Mouse (Mus musculus): ENCODE data around the gene Scly. TPM values are rescaled to one million over a fixed set of nuclear protein-coding genes. Genes with fewer than 3 reads are reported as not detected.

Scly gene
- polyA plus RNA-seq, 1 experiment from 2014 or later, result 16.9 TPM

DNA sequence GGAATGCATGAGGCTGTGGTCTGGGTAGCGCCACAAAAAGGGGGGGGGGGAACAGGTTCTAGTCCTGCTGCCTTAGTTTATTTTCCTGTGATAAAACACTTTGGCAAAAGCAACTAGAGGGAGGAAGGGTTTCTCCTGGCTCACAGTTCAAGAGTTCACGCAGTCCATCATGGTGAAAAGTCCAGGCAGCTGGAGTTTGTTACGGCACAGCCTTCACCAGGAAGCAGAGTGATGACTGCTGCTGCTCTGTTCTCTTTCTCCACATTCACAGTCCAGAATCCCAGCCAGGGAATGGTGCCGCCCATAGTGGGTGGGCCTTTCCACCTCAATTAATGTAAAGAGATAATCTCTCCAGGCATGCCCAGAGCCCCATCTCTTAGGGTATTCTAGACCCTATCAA lies 14.1 kb downstream of the Scly start:
- no peak overlapping the region for H3K4me3 ChIP-seq (ENCODE audit: low read depth, low read length)
- no peak for DNase-seq (ENCODE audit: low spot score)
- 78% methylated on average over 4 of the region's 4 CpGs for WGBS

GRCm38 (mm10) chr1:91313251-91313650 lies 15.1 kb downstream of the Scly start:
- Histone ChIP-seq H3K9ac (ENCODE audit: low read length) (0 out of 2 replicates have a peak overlapping the region, but pooled peaks have one; percentile 5), H3K4me1 (replicated peaks; ENCODE audit: control insufficient read depth, insufficient read depth, low read length) (peaks cover 11% of the 10 kb centered on the region; the same call in 1 of the 2 replicates), H3K27ac (ENCODE audit: low read depth) (peak overlapping the region; percentile 67; the same call in 1 of the 2 replicates), H3K4me3 (ENCODE audit: low read depth, low read length) (no peak overlapping the region), H3K36me3 (ENCODE audit: control insufficient read depth, insufficient read depth, low read length) (peaks cover 23% of the 10 kb centered on the region), H3K9me3 (ENCODE audit: control insufficient read depth, low read length) (no peaks in the 10 kb centered on the region), H3K27me3 (replicated peaks; ENCODE audit: control insufficient read depth, insufficient read depth, low read length) (no peaks in the 10 kb centered on the region), H3K4me2 (ENCODE audit: low read length) (peak overlapping the region; percentile 11; the same call in 1 of the 2 replicates)
- DNase-seq (ENCODE audit: low spot score), result no peak
- 0 out of 2 replicates have a peak, but pooled peaks have one; percentile 3 for ATAC-seq (replicated peaks; ENCODE audit: low FRiP score, low TSS enrichment, low read depth)
- WGBS, result 34% methylated on average over 5 of the region's 5 CpGs

More for the DNA sequence above, 14.1 kb downstream of the Scly start:
- Histone ChIP-seq H3K36me3 (ENCODE audit: control insufficient read depth, insufficient read depth, low read length) (peaks cover 33% of the 10 kb centered on the region), H3K4me2 (ENCODE audit: low read length) (no peak overlapping the region), H3K4me1 (replicated peaks; ENCODE audit: control insufficient read depth, insufficient read depth, low read length) (peaks cover 11% of the 10 kb centered on the region; the same call in 1 of the 2 replicates), H3K9me3 (ENCODE audit: control insufficient read depth, low read length) (no peaks in the 10 kb centered on the region), H3K27me3 (replicated peaks; ENCODE audit: control insufficient read depth, insufficient read depth, low read length) (no peaks in the 10 kb centered on the region), H3K9ac (ENCODE audit: low read length) (no peak overlapping the region), H3K27ac (ENCODE audit: low read depth) (0 out of 2 replicates have a peak overlapping the region, but pooled peaks have one; percentile 67)
- ATAC-seq (replicated peaks; ENCODE audit: low FRiP score, low TSS enrichment, low read depth), result no peak

DNA sequence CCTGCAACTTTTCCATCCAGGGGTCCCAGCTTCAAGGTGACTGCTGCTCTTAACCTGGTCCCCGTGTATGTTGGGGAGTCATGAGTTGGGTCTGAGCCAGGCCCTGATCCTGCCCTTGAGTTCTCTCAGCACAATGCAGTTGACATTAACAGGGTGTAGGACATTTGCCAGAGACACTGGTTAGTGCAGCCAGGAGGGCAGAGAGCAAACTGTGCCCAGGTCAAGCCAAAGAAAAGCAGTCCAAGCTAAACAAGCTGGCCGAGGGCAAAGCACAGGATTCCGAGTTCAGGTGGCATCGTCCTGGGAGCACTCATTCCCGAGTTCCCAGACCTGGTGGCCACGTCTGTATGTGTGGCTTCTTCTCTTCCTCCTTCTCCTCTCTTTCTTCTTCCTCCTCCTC lies 19.5 kb downstream of the Scly start:
- Histone ChIP-seq H3K36me3 (ENCODE audit: control insufficient read depth, insufficient read depth, low read length) (no peaks in the 10 kb centered on the region), H3K4me1 (replicated peaks; ENCODE audit: control insufficient read depth, insufficient read depth, low read length) (peaks cover 11% of the 10 kb centered on the region; the same call in 1 of the 2 replicates), H3K9ac (ENCODE audit: low read length) (no peak overlapping the region), H3K4me2 (ENCODE audit: low read length) (no peak overlapping the region), H3K27ac (ENCODE audit: low read depth) (no peak overlapping the region), H3K27me3 (replicated peaks; ENCODE audit: control insufficient read depth, insufficient read depth, low read length) (no peaks in the 10 kb centered on the region), H3K9me3 (ENCODE audit: control insufficient read depth, low read length) (no peaks in the 10 kb centered on the region), H3K4me3 (ENCODE audit: low read depth, low read length) (no peak overlapping the region)
- no peak for ATAC-seq (replicated peaks; ENCODE audit: low FRiP score, low TSS enrichment, low read depth)
- DNase-seq (ENCODE audit: low spot score), result no peak
- WGBS, result 76% methylated on average over 6 of the region's 6 CpGs

GRCm38 (mm10) chr1:91321760-91322438 lies 23.8 kb downstream of the Scly start, which contains the start of gene Espnl:
Gene Espnl, plus strand, starts transcription at chr1:91322075.
- H3K4me1 ChIP-seq (replicated peaks; ENCODE audit: control insufficient read depth, insufficient read depth, low read length), result no peaks in the 10 kb centered on the region
- no peaks in the 10 kb centered on the region for H3K36me3 ChIP-seq (ENCODE audit: control insufficient read depth, insufficient read depth, low read length)
- H3K9me3 ChIP-seq (ENCODE audit: control insufficient read depth, low read length), result no peaks in the 10 kb centered on the region
- H3K4me3 ChIP-seq (ENCODE audit: low read depth, low read length), result no peak within 1 kb of the TSS
- H3K4me2 ChIP-seq (ENCODE audit: low read length), result no peak within 1 kb of the TSS
- no peak within 1 kb of the TSS for H3K9ac ChIP-seq (ENCODE audit: low read length)
- H3K27ac ChIP-seq (ENCODE audit: low read depth), result no peak within 1 kb of the TSS
- no peak for ATAC-seq (replicated peaks; ENCODE audit: low FRiP score, low TSS enrichment, low read depth)
- no peak for DNase-seq (ENCODE audit: low spot score)
- WGBS, result 65% methylated on average over 19 of the region's 19 CpGs
- H3K27me3 ChIP-seq (replicated peaks; ENCODE audit: control insufficient read depth, insufficient read depth, low read length), result no peaks in the 10 kb centered on the region

- H3K36me3 ChIP-seq (ENCODE audit: control insufficient read depth, insufficient read depth, low read length), result no peaks in the 10 kb centered on the region
- no peak for ATAC-seq (replicated peaks; ENCODE audit: low FRiP score, low TSS enrichment, low read depth)
- no peak overlapping the region for H3K4me2 ChIP-seq (ENCODE audit: low read length)
- no peak overlapping the region for H3K4me3 ChIP-seq (ENCODE audit: low read depth, low read length)
- H3K4me1 ChIP-seq (replicated peaks; ENCODE audit: control insufficient read depth, insufficient read depth, low read length), result no peaks in the 10 kb centered on the region; the same call in 1 of the 2 replicates
- 85% methylated on average over 2 of the region's 2 CpGs for WGBS
- no peak overlapping the region for H3K9ac ChIP-seq (ENCODE audit: low read length)
- DNase-seq (ENCODE audit: low spot score), result no peak
- H3K9me3 ChIP-seq (ENCODE audit: control insufficient read depth, low read length), result no peaks in the 10 kb centered on the region
- no peaks in the 10 kb centered on the region for H3K27me3 ChIP-seq (replicated peaks; ENCODE audit: control insufficient read depth, insufficient read depth, low read length)
- no peak overlapping the region for H3K27ac ChIP-seq (ENCODE audit: low read depth)
These were observed 26.5 kb downstream of the Scly start for GRCm38 (mm10) chr1:91324646-91325045.

- no peak overlapping the region for H3K4me2 ChIP-seq (ENCODE audit: low read length)
- no peak for DNase-seq (ENCODE audit: low spot score)
- no peak overlapping the region for H3K4me3 ChIP-seq (ENCODE audit: low read depth, low read length)
- 71% methylated on average over 4 of the region's 4 CpGs for WGBS
- no peak overlapping the region for H3K27ac ChIP-seq (ENCODE audit: low read depth)
- no peaks in the 10 kb centered on the region for H3K27me3 ChIP-seq (replicated peaks; ENCODE audit: control insufficient read depth, insufficient read depth, low read length)
- H3K4me1 ChIP-seq (replicated peaks; ENCODE audit: control insufficient read depth, insufficient read depth, low read length), result no peaks in the 10 kb centered on the region; the same call in 1 of the 2 replicates
- no peaks in the 10 kb centered on the region for H3K36me3 ChIP-seq (ENCODE audit: control insufficient read depth, insufficient read depth, low read length)
- no peak for ATAC-seq (replicated peaks; ENCODE audit: low FRiP score, low TSS enrichment, low read depth)
- no peaks in the 10 kb centered on the region for H3K9me3 ChIP-seq (ENCODE audit: control insufficient read depth, low read length)
- no peak overlapping the region for H3K9ac ChIP-seq (ENCODE audit: low read length)
These were observed 27.4 kb downstream of the Scly start for GRCm38 (mm10) chr1:91325488-91326042.

DNA sequence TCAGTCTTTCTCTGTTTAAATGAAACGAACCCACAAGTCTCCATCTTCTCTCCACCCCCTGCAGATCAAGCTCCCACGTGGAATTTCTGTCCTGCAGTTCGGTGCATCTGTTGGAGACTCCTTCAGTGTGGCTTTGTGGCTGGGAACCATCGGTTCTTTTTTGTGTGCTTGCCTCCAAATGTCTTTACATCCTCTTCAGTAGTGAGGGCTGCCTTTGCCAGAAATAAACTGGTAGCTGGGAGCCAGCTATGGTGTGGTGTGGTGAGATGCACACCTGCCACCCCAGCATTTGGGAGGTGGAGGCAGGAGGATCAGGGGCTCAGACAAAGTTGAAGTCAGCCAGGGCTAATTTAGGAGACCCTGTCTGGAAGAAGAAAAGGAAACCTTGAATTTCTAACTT lies 34.0 kb downstream of the Scly start:
- Histone ChIP-seq H3K36me3 (ENCODE audit: control insufficient read depth, insufficient read depth, low read length) (no peaks in the 10 kb centered on the region), H3K9ac (ENCODE audit: low read length) (no peak overlapping the region), H3K4me2 (ENCODE audit: low read length) (no peak overlapping the region), H3K9me3 (ENCODE audit: control insufficient read depth, low read length) (no peaks in the 10 kb centered on the region), H3K27ac (ENCODE audit: low read depth) (no peak overlapping the region), H3K4me1 (replicated peaks; ENCODE audit: control insufficient read depth, insufficient read depth, low read length) (no peaks in the 10 kb centered on the region; the same call in 1 of the 2 replicates), H3K4me3 (ENCODE audit: low read depth, low read length) (no peak overlapping the region), H3K27me3 (replicated peaks; ENCODE audit: control insufficient read depth, insufficient read depth, low read length) (no peaks in the 10 kb centered on the region)
- 55% methylated on average over 4 of the region's 4 CpGs for WGBS
- DNase-seq (ENCODE audit: low spot score), result no peak
- ATAC-seq (replicated peaks; ENCODE audit: low FRiP score, low TSS enrichment, low read depth), result no peak

DNA sequence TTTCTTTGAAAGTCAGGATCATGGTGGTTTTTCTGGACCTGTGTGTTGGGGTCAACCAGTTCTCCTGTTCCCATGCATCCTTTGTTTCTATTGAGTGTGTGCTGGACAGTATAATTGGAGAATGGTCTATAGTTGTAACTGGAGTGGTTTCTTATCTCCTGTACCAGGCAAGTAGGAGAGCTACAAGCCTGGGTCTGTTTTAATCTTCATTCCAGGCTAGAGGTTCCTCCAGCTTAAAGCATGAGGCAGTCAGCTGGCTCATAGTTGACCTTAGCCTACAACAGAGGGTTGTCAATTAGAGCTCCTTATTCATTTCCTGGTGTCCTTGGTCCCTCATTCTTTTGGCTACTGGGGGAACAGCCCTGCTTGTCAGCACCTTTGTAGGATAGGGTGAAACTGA lies 35.4 kb downstream of the Scly start:
- ATAC-seq (replicated peaks; ENCODE audit: low FRiP score, low TSS enrichment, low read depth) (no peak), DNase-seq (ENCODE audit: low spot score) (no peak)
- H3K27ac ChIP-seq (ENCODE audit: low read depth), result no peak overlapping the region
- no peaks in the 10 kb centered on the region; the same call in 1 of the 2 replicates for H3K4me1 ChIP-seq (replicated peaks; ENCODE audit: control insufficient read depth, insufficient read depth, low read length)
- H3K9me3 ChIP-seq (ENCODE audit: control insufficient read depth, low read length), result no peaks in the 10 kb centered on the region
- no peak overlapping the region for H3K9ac ChIP-seq (ENCODE audit: low read length)
- no peak overlapping the region for H3K4me3 ChIP-seq (ENCODE audit: low read depth, low read length)
- no peak overlapping the region for H3K4me2 ChIP-seq (ENCODE audit: low read length)
- no peaks in the 10 kb centered on the region for H3K27me3 ChIP-seq (replicated peaks; ENCODE audit: control insufficient read depth, insufficient read depth, low read length)
- no peaks in the 10 kb centered on the region for H3K36me3 ChIP-seq (ENCODE audit: control insufficient read depth, insufficient read depth, low read length)

Data from intestine, embryonic 14.5 days (tissue).